Comparison of ENCODE assay signal across 18 mouse cellular contexts in the genomic region with DNA sequence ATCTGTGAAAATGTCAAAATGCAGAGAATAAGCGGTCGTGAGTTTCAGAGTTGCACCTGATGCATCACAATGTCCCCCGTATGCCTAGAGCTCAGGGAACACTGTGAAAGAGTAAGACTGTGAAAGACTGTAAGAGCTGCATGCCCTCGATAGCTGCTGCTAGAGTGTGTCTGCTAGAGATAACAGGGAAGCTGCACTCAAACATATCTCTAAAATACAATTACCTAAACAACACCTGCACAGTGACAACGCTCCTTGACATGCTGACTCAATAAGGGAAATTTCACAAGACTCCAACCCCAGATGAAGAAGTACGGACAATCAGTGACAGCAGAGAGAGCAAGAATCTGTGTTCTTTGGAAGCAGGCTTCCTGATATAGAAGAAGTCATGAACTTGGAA. TPM values are rescaled to one million over a fixed set of nuclear protein-coding genes. Genes with fewer than 3 reads are reported as not detected.
DNase-seq lines count a peak whose midpoint lies in the region; TF ChIP-seq lines count a peak whose summit lies in the region.
"Had no signal": no experiment of that assay in that cellular context is flagged by ENCODE, and none has a peak within 500 bp of the region (broad histone marks: within the 10 kb centered on the region; RNA-seq: fewer than 3 reads in every experiment).

No protein-coding gene starts in this region.

- no peak overlapping the region for H3K9ac ChIP-seq in MEL (ENCODE audit: control insufficient read depth, low read depth, low read length, poor library complexity, severe bottlenecking)

- DNase-seq in MEL (ENCODE audit: low read depth, low spot score) (peak; percentile 2), MEL-GATA-1-ER (ENCODE audit: extremely low read depth, low read depth) (peak; percentile 52)
- DNase-seq in kidney, adult 11 months = no peak
- DNase-seq in retina, postnatal 1 day = no peak
- DNase-seq: adrenal gland, adult 2 months; adrenal gland, adult 8-10 months; adrenal gland, postnatal 10 days; adrenal gland, postnatal 14 days; adrenal gland, postnatal 25 days; adrenal gland, postnatal 36 days; B cell, adult 2 months; cerebellum, adult 11 months; cerebellum, adult 11-12 months; cerebellum, adult 18-20 months; cerebellum, adult 2 months; cerebellum, adult 8-10 months had no signal

- no peak for TF ChIP-seq POLR2A in MEL (IDR thresholded peaks at IDR 0.05; ENCODE audit: control insufficient read depth in 1 of 2, insufficient read depth in 1 of 2, low read depth in 1 of 2, low read length in 2 of 2, poor library complexity in 1 of 2)

- H3K79me2 ChIP-seq in MEL (ENCODE audit: control insufficient read depth, insufficient read depth, low read length, poor library complexity) = no peaks in the 10 kb centered on the region

- TF ChIP-seq RAD21 in MEL (IDR thresholded peaks at IDR 0.05; ENCODE audit: low read depth, low read length) = no peak

- no peaks in the 10 kb centered on the region for H3K4me1 ChIP-seq in MEL (ENCODE audit: control insufficient read depth in 1 of 2, insufficient read depth in 2 of 2, low read length in 2 of 2)

- TF ChIP-seq CTCF in MEL (IDR thresholded peaks at IDR 0.05 in 2 of 3, conservative IDR thresholded peaks at IDR 0.05 in 1 of 3; ENCODE audit: control insufficient read depth in 1 of 3, insufficient read depth in 1 of 3, low read depth in 2 of 3, low read length in 3 of 3, poor library complexity in 1 of 3, severe bottlenecking in 1 of 3) = no peak

- no peak overlapping the region for H3K4me3 ChIP-seq in MEL (ENCODE audit: control insufficient read depth in 1 of 2, insufficient read depth in 1 of 2, low read depth in 2 of 2, low read length in 2 of 2)

- no peaks in the 10 kb centered on the region for H3K27me3 ChIP-seq in MEL (ENCODE audit: control insufficient read depth in 1 of 2, insufficient read depth in 2 of 2, low read length in 2 of 2)
- H3K27me3 ChIP-seq: CH12.LX had no signal

- H3K9me3 ChIP-seq in MEL (replicated peaks; ENCODE audit: insufficient read depth, low read length) = no peaks in the 10 kb centered on the region

- peak; percentile 9 to 57; a peak in 1 of 4 replicates for TF ChIP-seq EP300 in MEL (IDR thresholded peaks at IDR 0.05; ENCODE audit: low read depth in 1 of 2, low read length in 2 of 2)

- no peak overlapping the region for H3K27ac ChIP-seq in MEL (ENCODE audit: control insufficient read depth, low read depth, low read length)

- no peaks in the 10 kb centered on the region for H3K36me3 ChIP-seq in MEL (ENCODE audit: control insufficient read depth in 1 of 2, insufficient read depth in 2 of 2, low read length in 2 of 2)
- H3K36me3 ChIP-seq: G1E had no signal

TF ChIP-seq in MEL, 35 proteins besides CTCF, POLR2A, EP300 and RAD21:
- TF ChIP-seq RCOR1 (IDR thresholded peaks at IDR 0.05; ENCODE audit: low read depth, low read length) = 0 out of 2 replicates have a peak, but pooled peaks have one; percentile 8
- peak; percentile 21; the same call in 1 of the 2 replicates for TF ChIP-seq MXI1 (IDR thresholded peaks at IDR 0.05; ENCODE audit: low read depth, low read length)
- no peak for TF ChIP-seq MAZ (IDR thresholded peaks at IDR 0.05; ENCODE audit: low read depth, low read length)
- TF ChIP-seq TCF12 (IDR thresholded peaks at IDR 0.05; ENCODE audit: low read depth, low read length) = peak; percentile 91
- TF ChIP-seq ETS1 (IDR thresholded peaks at IDR 0.05; ENCODE audit: low read depth, low read length) = peak; percentile 70

RNA-seq across cellular contexts. Expression of a gene that starts 37.5 kb away (rescaled TPM):
- total RNA-seq in MEL (2012; rRNA removed) = 0.26 and 0.42 TPM in 2 replicates
- polyA plus RNA-seq in MEL (2012; ENCODE audit: insufficient read depth in 1 of 2, insufficient read length in 2 of 2, low read depth in 1 of 2, low replicate concordance in 2 of 2, missing spikeins in 1 of 2) = 1 to 10 TPM in 1 of 2 experiments, not detected in 1; 1.2 TPM
- polyA plus RNA-seq: G1E had no signal

Comparison
In these comparisons a context has a peak if more than half of its experiments do, and no peak if none do; other contexts are left out.
1. DNase-seq: peak in MEL (single experiment) and MEL-GATA-1-ER (single experiment); none in kidney, adult 11 months (single experiment) and retina, postnatal 1 day (single experiment).